Mouse (Mus musculus): ENCODE results near the gene Ada. TPM values are rescaled to one million over a fixed set of nuclear protein-coding genes. Genes with fewer than 3 reads are reported as not detected.

Ada gene
- total and polyA plus RNA-seq, 2 experiments from 2014 or later = 2.2 to 3.2 TPM

- Histone ChIP-seq H3K27ac (no peak overlapping the region), H3K4me1 (ENCODE audit: insufficient read depth, low read length) (no peaks in the 10 kb centered on the region), H3K4me2 (ENCODE audit: low read depth, low read length) (no peak overlapping the region), H3K9me3 (ENCODE audit: low read length) (no peaks in the 10 kb centered on the region), H3K9ac (replicated peaks; ENCODE audit: low read length) (no peak overlapping the region), H3K27me3 (ENCODE audit: insufficient read depth, low read length) (no peaks in the 10 kb centered on the region), H3K36me3 (ENCODE audit: insufficient read depth, low read length) (no peaks in the 10 kb centered on the region), H3K4me3 (ENCODE audit: low read length) (no peak overlapping the region)
- no peak for DNase-seq (ENCODE audit: low spot score)
- 65% methylated on average over 5 of the region's 5 CpGs for WGBS
- ATAC-seq = no peak
- TF ChIP-seq CTCF (IDR thresholded peaks at IDR 0.05; ENCODE audit: low read depth) = no peak
These were observed 7.4 kb downstream of the Ada start for GRCm38 (mm10) chr2:163742656-163743055.

GRCm38 (mm10) chr2:163735980-163736379 lies 14.1 kb downstream of the Ada start:
- DNase-seq (ENCODE audit: low spot score) (no peak), ATAC-seq (no peak)
- Histone ChIP-seq H3K9me3 (ENCODE audit: low read length) (no peaks in the 10 kb centered on the region), H3K27ac (no peak overlapping the region), H3K4me1 (ENCODE audit: insufficient read depth, low read length) (no peaks in the 10 kb centered on the region), H3K9ac (replicated peaks; ENCODE audit: low read length) (no peak overlapping the region), H3K27me3 (ENCODE audit: insufficient read depth, low read length) (no peaks in the 10 kb centered on the region), H3K4me3 (ENCODE audit: low read length) (no peak overlapping the region), H3K4me2 (ENCODE audit: low read depth, low read length) (no peak overlapping the region), H3K36me3 (ENCODE audit: insufficient read depth, low read length) (no peaks in the 10 kb centered on the region)
- WGBS = 66% methylated on average over 6 of the region's 6 CpGs
- TF ChIP-seq CTCF (IDR thresholded peaks at IDR 0.05; ENCODE audit: low read depth) = no peak

- no peaks in the 10 kb centered on the region for H3K27me3 ChIP-seq (ENCODE audit: insufficient read depth, low read length)
- TF ChIP-seq CTCF (IDR thresholded peaks at IDR 0.05; ENCODE audit: low read depth) = no peak
- H3K27ac ChIP-seq = no peak overlapping the region
- no peak for ATAC-seq
- 94% methylated on average over 9 of the region's 9 CpGs for WGBS
- H3K4me1 ChIP-seq (ENCODE audit: insufficient read depth, low read length) = no peaks in the 10 kb centered on the region
- H3K36me3 ChIP-seq (ENCODE audit: insufficient read depth, low read length) = no peaks in the 10 kb centered on the region
- no peak for DNase-seq (ENCODE audit: low spot score)
- no peak overlapping the region for H3K9ac ChIP-seq (replicated peaks; ENCODE audit: low read length)
- H3K4me2 ChIP-seq (ENCODE audit: low read depth, low read length) = no peak overlapping the region
- no peaks in the 10 kb centered on the region for H3K9me3 ChIP-seq (ENCODE audit: low read length)
- H3K4me3 ChIP-seq (ENCODE audit: low read length) = no peak overlapping the region
These were observed 14.9 kb downstream of the Ada start for GRCm38 (mm10) chr2:163735163-163735562.

DNA sequence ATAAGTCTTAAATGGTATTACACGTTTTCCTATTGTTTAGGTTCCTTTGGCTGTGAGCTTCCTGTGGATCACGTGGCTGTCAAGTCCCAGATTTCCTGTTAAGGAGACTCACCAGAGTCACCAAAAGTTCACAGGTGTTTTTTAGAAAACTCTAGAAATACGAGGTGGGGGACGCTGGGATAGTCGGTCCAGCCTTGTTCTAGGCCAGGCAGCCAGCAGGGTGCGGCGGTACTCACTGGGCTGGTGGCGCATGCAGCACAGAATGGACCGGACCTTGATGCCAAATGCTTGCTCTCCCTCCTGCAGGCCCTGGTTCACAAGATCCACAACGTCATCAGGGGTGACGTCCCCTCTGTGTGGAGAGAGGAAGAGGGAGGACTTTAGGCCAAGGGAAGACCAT lies 18.0 kb downstream of the Ada start:
- Histone ChIP-seq H3K9ac (replicated peaks; ENCODE audit: low read length) (no peak overlapping the region), H3K27me3 (ENCODE audit: insufficient read depth, low read length) (no peaks in the 10 kb centered on the region), H3K36me3 (ENCODE audit: insufficient read depth, low read length) (no peaks in the 10 kb centered on the region), H3K9me3 (ENCODE audit: low read length) (no peaks in the 10 kb centered on the region), H3K4me1 (ENCODE audit: insufficient read depth, low read length) (no peaks in the 10 kb centered on the region), H3K4me2 (ENCODE audit: low read depth, low read length) (no peak overlapping the region), H3K27ac (no peak overlapping the region), H3K4me3 (ENCODE audit: low read length) (no peak overlapping the region)
- ATAC-seq (no peak), DNase-seq (ENCODE audit: low spot score) (no peak)
- 93% methylated on average over 11 of the region's 11 CpGs for WGBS
- TF ChIP-seq CTCF (IDR thresholded peaks at IDR 0.05; ENCODE audit: low read depth) = no peak

GRCm38 (mm10) chr2:163728300-163728699 lies 21.7 kb downstream of the Ada start:
- no peaks in the 10 kb centered on the region for H3K36me3 ChIP-seq (ENCODE audit: insufficient read depth, low read length)
- H3K4me1 ChIP-seq (ENCODE audit: insufficient read depth, low read length) = no peaks in the 10 kb centered on the region
- no peak for DNase-seq (ENCODE audit: low spot score)
- ATAC-seq = no peak
- H3K27ac ChIP-seq = no peak overlapping the region
- H3K4me2 ChIP-seq (ENCODE audit: low read depth, low read length) = no peak overlapping the region
- H3K4me3 ChIP-seq (ENCODE audit: low read length) = no peak overlapping the region
- H3K9ac ChIP-seq (replicated peaks; ENCODE audit: low read length) = no peak overlapping the region
- H3K9me3 ChIP-seq (ENCODE audit: low read length) = no peaks in the 10 kb centered on the region
- WGBS = 91% methylated on average over 4 of the region's 4 CpGs
- no peak for TF ChIP-seq CTCF (IDR thresholded peaks at IDR 0.05; ENCODE audit: low read depth)
- H3K27me3 ChIP-seq (ENCODE audit: insufficient read depth, low read length) = no peaks in the 10 kb centered on the region

DNA sequence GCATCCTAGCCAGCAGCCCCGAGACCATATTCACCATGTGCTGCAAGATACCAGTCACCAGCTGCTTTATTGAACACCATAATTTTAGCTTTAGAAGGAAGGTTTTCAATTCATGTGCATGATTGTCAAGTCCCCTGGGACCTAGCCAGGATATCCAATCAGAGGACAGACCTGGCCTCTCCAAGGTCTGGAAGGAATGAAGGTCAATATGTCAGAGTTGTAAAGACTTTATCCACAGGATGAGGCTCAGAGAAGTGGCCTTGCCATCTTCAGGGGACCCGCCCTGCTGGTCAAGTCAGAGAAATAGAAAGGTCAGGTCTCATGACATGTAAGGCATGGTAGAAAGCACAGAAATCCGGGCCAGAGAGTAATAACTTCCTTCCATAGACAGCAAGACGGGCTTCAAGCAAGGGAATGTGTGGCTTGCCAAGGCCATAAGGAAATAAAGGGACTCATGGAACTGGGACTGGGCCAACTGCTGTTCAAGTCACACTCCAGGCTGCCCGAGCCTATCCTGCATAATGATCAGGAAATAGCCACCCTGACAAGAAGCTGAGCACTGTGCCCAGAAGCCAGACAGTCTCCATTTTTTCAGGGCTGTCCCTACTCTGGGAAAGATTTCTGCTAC lies 23.2 kb downstream of the Ada start:
- no peaks in the 10 kb centered on the region for H3K36me3 ChIP-seq (ENCODE audit: insufficient read depth, low read length)
- WGBS = 51% methylated on average over 5 of the region's 5 CpGs
- no peak for TF ChIP-seq CTCF (IDR thresholded peaks at IDR 0.05; ENCODE audit: low read depth)
- H3K9me3 ChIP-seq (ENCODE audit: low read length) = no peaks in the 10 kb centered on the region
- H3K4me2 ChIP-seq (ENCODE audit: low read depth, low read length) = no peak overlapping the region
- ATAC-seq (no peak), DNase-seq (ENCODE audit: low spot score) (peak; percentile 59)
- H3K27ac ChIP-seq = no peak overlapping the region
- H3K9ac ChIP-seq (replicated peaks; ENCODE audit: low read length) = no peak overlapping the region
- H3K27me3 ChIP-seq (ENCODE audit: insufficient read depth, low read length) = no peaks in the 10 kb centered on the region
- H3K4me1 ChIP-seq (ENCODE audit: insufficient read depth, low read length) = 0 out of 2 replicates have a peak, but pooled peaks cover 6% of the 10 kb centered on the region
- no peak overlapping the region for H3K4me3 ChIP-seq (ENCODE audit: low read length)

DNA sequence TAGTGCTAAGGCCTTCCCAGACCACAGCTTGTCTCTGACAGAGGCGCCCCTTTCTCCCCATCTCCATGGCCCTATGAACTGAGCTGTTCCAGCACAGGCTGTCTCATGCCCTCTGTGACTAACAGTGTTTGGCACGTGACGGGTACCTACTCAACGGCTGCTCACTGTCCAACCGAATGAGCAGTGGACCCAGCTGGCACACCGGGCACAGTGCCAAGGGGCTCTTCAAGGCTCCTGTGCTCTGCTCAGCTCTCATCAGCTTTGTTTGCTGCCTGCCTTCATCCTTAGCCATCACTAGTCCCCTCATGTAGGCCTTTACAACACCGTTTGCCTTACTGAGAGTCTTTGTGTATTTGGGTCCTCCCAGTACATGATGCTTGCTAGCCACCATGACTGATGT lies 27.5 kb downstream of the Ada start:
- 24% methylated on average over 7 of the region's 7 CpGs for WGBS
- TF ChIP-seq CTCF (IDR thresholded peaks at IDR 0.05; ENCODE audit: low read depth) = no peak
- no peaks in the 10 kb centered on the region for H3K36me3 ChIP-seq (ENCODE audit: insufficient read depth, low read length)
- ATAC-seq = peak; percentile 86
- H3K27ac ChIP-seq = peak overlapping the region; percentile 73
- no peak overlapping the region for H3K9ac ChIP-seq (replicated peaks; ENCODE audit: low read length)
- peaks cover 12% of the 10 kb centered on the region; the same call in 1 of the 2 replicates for H3K4me1 ChIP-seq (ENCODE audit: insufficient read depth, low read length)
- H3K27me3 ChIP-seq (ENCODE audit: insufficient read depth, low read length) = no peaks in the 10 kb centered on the region
- no peaks in the 10 kb centered on the region for H3K9me3 ChIP-seq (ENCODE audit: low read length)
- peak; percentile 93 for DNase-seq (ENCODE audit: low spot score)
- no peak overlapping the region for H3K4me2 ChIP-seq (ENCODE audit: low read depth, low read length)
- no peak overlapping the region for H3K4me3 ChIP-seq (ENCODE audit: low read length)
